Mouse (Mus musculus) erythroid progenitor cell, adult 5-6 weeks (primary cell): Measurements from ENCODE around the gene Chst3. TPM values are rescaled to one million over a fixed set of nuclear protein-coding genes. Genes with fewer than 3 reads are reported as not detected.

ENCODE experiments used
- total RNA-seq, 2 experiments: library from RNA; stranded (forward) in 1 of 2; stranded (reverse) in 1 of 2; fragments of 150-400 nt in 1 of 2; fragments of 186-747, 209-891 nt in 1 of 2; gene quantifications; 2 replicates each; pipeline versions ENCODE4 v1.2.3 to v1.2.4; 2015 to 2017; ENCODE audit warnings: low replicate concordance in 2 of 2

The Chst3 gene
- total RNA-seq, 2 experiments from 2014 or later = 2.6 to 6.7 TPM

Other genes with a start within 250 kb of the Chst3 start
- gene Ascc1, start 216.5 kb downstream of the Chst3 start, total RNA-seq (2015; ENCODE audit: low replicate concordance) = 11.3 and 21.6 TPM in 2 replicates
- gene Ascc1, start 216.5 kb downstream of the Chst3 start, total RNA-seq (2017; ENCODE audit: low replicate concordance) = 9.6 and 22.6 TPM in 2 replicates
- 42.5 and 54.5 TPM in 2 replicates for gene Anapc16, start 216.1 kb downstream of the Chst3 start, total RNA-seq (2015; ENCODE audit: low replicate concordance)
- 34.0 and 36.5 TPM in 2 replicates for gene Anapc16, start 216.1 kb downstream of the Chst3 start, total RNA-seq (2017; ENCODE audit: low replicate concordance)
- gene Spock2, start 113.0 kb downstream of the Chst3 start, total RNA-seq (2015; ENCODE audit: low replicate concordance) = not detected in 2 replicates
- gene Spock2, start 113.0 kb downstream of the Chst3 start, total RNA-seq (2017; ENCODE audit: low replicate concordance) = not detected in 2 replicates
- gene Psap, start 58.4 kb upstream of the Chst3 start, total RNA-seq (2015; ENCODE audit: low replicate concordance) = 293 and 311 TPM in 2 replicates
- gene Psap, start 58.4 kb upstream of the Chst3 start, total RNA-seq (2017; ENCODE audit: low replicate concordance) = 222 and 228 TPM in 2 replicates
- 84.7 and 114 TPM in 2 replicates for gene Vsir, start 127.6 kb upstream of the Chst3 start, total RNA-seq (2015; ENCODE audit: low replicate concordance)
- 84.7 and 147 TPM in 2 replicates for gene Vsir, start 127.6 kb upstream of the Chst3 start, total RNA-seq (2017; ENCODE audit: low replicate concordance)
- gene Gm17455, start 180.5 kb upstream of the Chst3 start, total RNA-seq (2015; ENCODE audit: low replicate concordance) = not detected in 2 replicates
- not detected in 2 replicates for gene Gm17455, start 180.5 kb upstream of the Chst3 start, total RNA-seq (2017; ENCODE audit: low replicate concordance)